Mouse (Mus musculus): ENCODE data around the gene Gpx5. TPM values are rescaled to one million over a fixed set of nuclear protein-coding genes. Genes with fewer than 3 reads are reported as not detected.
A peak's percentile ranks its signal among the peaks of the same experiment; 100 is the strongest.

The Gpx5 gene
- polyA plus RNA-seq, 1 experiment from 2014 or later: not detected

DNA sequence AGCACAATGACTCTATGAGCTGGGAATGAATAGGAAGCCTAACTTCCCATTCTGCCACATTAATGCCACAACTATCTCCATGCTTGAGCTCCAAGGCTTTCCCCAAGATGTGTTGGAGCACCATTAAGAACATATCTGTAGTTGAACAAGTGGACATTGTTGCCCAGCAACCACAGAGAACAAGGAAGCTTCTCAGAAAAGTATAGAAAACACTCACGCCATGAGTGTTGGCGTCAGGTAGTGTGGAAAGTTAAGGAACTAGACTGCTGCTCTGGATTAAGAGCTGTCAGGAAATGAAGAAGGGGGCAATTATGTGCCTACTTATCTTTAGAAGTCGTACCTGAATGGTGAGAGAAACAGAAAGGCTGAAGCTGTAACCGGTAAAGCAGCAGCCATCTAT, 21.4 kb upstream of the Gpx5 start:
- H3K4me1 ChIP-seq (ENCODE audit: control insufficient read depth, insufficient read depth, low read length): no peaks in the 10 kb centered on the region
- H3K9ac ChIP-seq (ENCODE audit: low read length): no peak overlapping the region
- no peaks in the 10 kb centered on the region for H3K27me3 ChIP-seq (ENCODE audit: control insufficient read depth, insufficient read depth, low read length)
- ATAC-seq (ENCODE audit: insufficient number of reproducible peaks, low FRiP score, low TSS enrichment, low read depth) (no peak), DNase-seq (ENCODE audit: low spot score) (no peak)
- WGBS: 83% methylated on average over 4 of the region's 4 CpGs
- no peak overlapping the region for H3K4me3 ChIP-seq (ENCODE audit: low read depth, low read length)
- H3K4me2 ChIP-seq (ENCODE audit: low read depth, severe bottlenecking): no peak overlapping the region
- no peak overlapping the region for H3K27ac ChIP-seq (replicated peaks; ENCODE audit: low read depth, low read length)
- H3K9me3 ChIP-seq (ENCODE audit: control insufficient read depth, low read length): no peaks in the 10 kb centered on the region
- no peaks in the 10 kb centered on the region for H3K36me3 ChIP-seq (ENCODE audit: control insufficient read depth, insufficient read depth, low read length)

- WGBS: 57% methylated on average over 3 of the region's 5 CpGs
- DNase-seq (ENCODE audit: low spot score) (no peak), ATAC-seq (ENCODE audit: insufficient number of reproducible peaks, low FRiP score, low TSS enrichment, low read depth) (no peak)
- Histone ChIP-seq H3K9ac (ENCODE audit: low read length) (no peak overlapping the region), H3K36me3 (ENCODE audit: control insufficient read depth, insufficient read depth, low read length) (no peaks in the 10 kb centered on the region), H3K4me2 (ENCODE audit: low read depth, severe bottlenecking) (no peak overlapping the region), H3K4me3 (ENCODE audit: low read depth, low read length) (no peak overlapping the region), H3K27me3 (ENCODE audit: control insufficient read depth, insufficient read depth, low read length) (no peaks in the 10 kb centered on the region), H3K27ac (replicated peaks; ENCODE audit: low read depth, low read length) (no peak overlapping the region), H3K9me3 (ENCODE audit: control insufficient read depth, low read length) (no peaks in the 10 kb centered on the region), H3K4me1 (ENCODE audit: control insufficient read depth, insufficient read depth, low read length) (no peaks in the 10 kb centered on the region)
These were observed 20.3 kb upstream of the Gpx5 start for GRCm38 (mm10) chr13:21312854-21313253.

- DNase-seq (ENCODE audit: low spot score): no peak
- no peak within 1 kb of the TSS for H3K4me3 ChIP-seq (ENCODE audit: low read depth, low read length)
These were observed 19.4 kb upstream of the Gpx5 start, which contains the start of gene Gpx6 for GRCm38 (mm10) chr13:21311926-21312325. Gene Gpx6 (plus strand): TSS chr13:21312125.

DNA sequence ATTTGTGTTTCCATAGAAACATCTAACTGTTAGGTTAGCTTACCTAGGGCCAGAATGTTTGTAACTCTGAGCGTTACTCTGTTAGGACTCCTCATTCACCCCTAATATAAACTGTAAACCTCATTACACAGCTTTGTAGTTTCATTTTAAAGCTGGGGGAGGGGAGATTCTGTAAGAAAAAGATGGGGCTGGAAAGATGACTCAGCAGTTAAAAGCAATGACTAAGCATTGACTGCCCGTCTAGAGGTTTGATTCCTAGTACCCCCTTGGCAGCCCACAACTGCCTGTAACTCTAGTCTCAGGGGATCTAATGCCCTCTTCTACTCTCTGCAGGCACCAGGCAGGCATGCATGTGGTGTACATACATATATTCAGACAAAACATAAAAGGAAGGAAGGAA, 17.3 kb upstream of the Gpx5 start:
- DNase-seq (ENCODE audit: low spot score) (no peak), ATAC-seq (ENCODE audit: insufficient number of reproducible peaks, low FRiP score, low TSS enrichment, low read depth) (no peak)
- H3K27ac ChIP-seq (replicated peaks; ENCODE audit: low read depth, low read length): no peak overlapping the region
- no peak overlapping the region for H3K4me3 ChIP-seq (ENCODE audit: low read depth, low read length)
- no peak overlapping the region for H3K9ac ChIP-seq (ENCODE audit: low read length)
- H3K27me3 ChIP-seq (ENCODE audit: control insufficient read depth, insufficient read depth, low read length): no peaks in the 10 kb centered on the region
- H3K36me3 ChIP-seq (ENCODE audit: control insufficient read depth, insufficient read depth, low read length): no peaks in the 10 kb centered on the region
- H3K4me2 ChIP-seq (ENCODE audit: low read depth, severe bottlenecking): no peak overlapping the region
- 69% methylated on average over 2 of the region's 2 CpGs for WGBS
- H3K9me3 ChIP-seq (ENCODE audit: control insufficient read depth, low read length): no peaks in the 10 kb centered on the region
- no peaks in the 10 kb centered on the region for H3K4me1 ChIP-seq (ENCODE audit: control insufficient read depth, insufficient read depth, low read length)

More at GRCm38 (mm10) chr13:21311926-21312325, 19.4 kb upstream of the Gpx5 start, which contains the start of gene Gpx6:
- Histone ChIP-seq H3K27ac (replicated peaks; ENCODE audit: low read depth, low read length) (no peak within 1 kb of the TSS), H3K4me2 (ENCODE audit: low read depth, severe bottlenecking) (no peak within 1 kb of the TSS), H3K27me3 (ENCODE audit: control insufficient read depth, insufficient read depth, low read length) (no peaks in the 10 kb centered on the region), H3K36me3 (ENCODE audit: control insufficient read depth, insufficient read depth, low read length) (no peaks in the 10 kb centered on the region), H3K9me3 (ENCODE audit: control insufficient read depth, low read length) (no peaks in the 10 kb centered on the region), H3K4me1 (ENCODE audit: control insufficient read depth, insufficient read depth, low read length) (no peaks in the 10 kb centered on the region), H3K9ac (ENCODE audit: low read length) (no peak within 1 kb of the TSS)
- whole genome bisulfite sequencing: 23% methylated on average over 3 of the region's 3 CpGs
- no peak for ATAC-seq (ENCODE audit: insufficient number of reproducible peaks, low FRiP score, low TSS enrichment, low read depth)

- H3K4me2 ChIP-seq (ENCODE audit: low read depth, severe bottlenecking): no peak overlapping the region
- no peak overlapping the region for H3K27ac ChIP-seq (replicated peaks; ENCODE audit: low read depth, low read length)
- no peak for DNase-seq (ENCODE audit: low spot score)
- no peak overlapping the region for H3K4me3 ChIP-seq (ENCODE audit: low read depth, low read length)
- H3K9ac ChIP-seq (ENCODE audit: low read length): no peak overlapping the region
- H3K27me3 ChIP-seq (ENCODE audit: control insufficient read depth, insufficient read depth, low read length): no peaks in the 10 kb centered on the region
- no peaks in the 10 kb centered on the region for H3K9me3 ChIP-seq (ENCODE audit: control insufficient read depth, low read length)
- ATAC-seq (ENCODE audit: insufficient number of reproducible peaks, low FRiP score, low TSS enrichment, low read depth): no peak
- no peaks in the 10 kb centered on the region for H3K4me1 ChIP-seq (ENCODE audit: control insufficient read depth, insufficient read depth, low read length)
- WGBS: 34% methylated on average over 3 of the region's 3 CpGs
- H3K36me3 ChIP-seq (ENCODE audit: control insufficient read depth, insufficient read depth, low read length): no peaks in the 10 kb centered on the region
These were observed 12.0 kb upstream of the Gpx5 start for GRCm38 (mm10) chr13:21304483-21305066.

DNA sequence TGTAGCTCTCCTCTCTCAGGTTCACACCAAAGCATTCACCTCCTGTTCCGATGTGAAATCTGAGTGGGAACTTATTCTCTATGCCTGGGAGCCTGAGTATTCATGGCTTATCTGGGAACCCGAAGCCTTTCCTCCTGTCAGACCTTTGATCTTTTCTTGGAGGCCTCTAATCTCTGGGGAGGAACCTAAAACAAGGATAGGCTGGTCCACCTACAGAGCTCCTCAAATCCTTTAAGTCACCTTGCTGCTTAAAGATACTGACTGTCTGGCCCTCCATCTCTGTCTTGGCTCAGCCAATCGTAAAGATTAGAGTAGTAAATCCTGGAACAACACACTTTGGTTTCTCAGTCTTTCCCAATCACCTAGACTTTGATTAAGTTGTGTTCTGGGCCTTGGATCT, 6.0 kb upstream of the Gpx5 start:
- Histone ChIP-seq H3K9me3 (ENCODE audit: control insufficient read depth, low read length) (no peaks in the 10 kb centered on the region), H3K9ac (ENCODE audit: low read length) (no peak overlapping the region), H3K27ac (replicated peaks; ENCODE audit: low read depth, low read length) (no peak overlapping the region), H3K4me2 (ENCODE audit: low read depth, severe bottlenecking) (no peak overlapping the region), H3K36me3 (ENCODE audit: control insufficient read depth, insufficient read depth, low read length) (no peaks in the 10 kb centered on the region), H3K27me3 (ENCODE audit: control insufficient read depth, insufficient read depth, low read length) (no peaks in the 10 kb centered on the region), H3K4me1 (ENCODE audit: control insufficient read depth, insufficient read depth, low read length) (no peaks in the 10 kb centered on the region), H3K4me3 (ENCODE audit: low read depth, low read length) (no peak overlapping the region)
- ATAC-seq (ENCODE audit: insufficient number of reproducible peaks, low FRiP score, low TSS enrichment, low read depth) (no peak), DNase-seq (ENCODE audit: low spot score) (no peak)
- 30% methylated on average over 3 of the region's 3 CpGs for WGBS

GRCm38 (mm10) chr13:21279559-21279958, 13.0 kb downstream of the Gpx5 start:
- ATAC-seq (ENCODE audit: insufficient number of reproducible peaks, low FRiP score, low TSS enrichment, low read depth): peak; percentile 75
- Histone ChIP-seq H3K9ac (ENCODE audit: low read length) (no peak overlapping the region), H3K4me3 (ENCODE audit: low read depth, low read length) (peak overlapping the region; percentile 25), H3K4me1 (ENCODE audit: control insufficient read depth, insufficient read depth, low read length) (no peaks in the 10 kb centered on the region), H3K27me3 (ENCODE audit: control insufficient read depth, insufficient read depth, low read length) (no peaks in the 10 kb centered on the region), H3K4me2 (ENCODE audit: low read depth, severe bottlenecking) (peak overlapping the region; percentile 35), H3K27ac (replicated peaks; ENCODE audit: low read depth, low read length) (no peak overlapping the region), H3K9me3 (ENCODE audit: control insufficient read depth, low read length) (no peaks in the 10 kb centered on the region), H3K36me3 (ENCODE audit: control insufficient read depth, insufficient read depth, low read length) (no peaks in the 10 kb centered on the region)
- WGBS: 1% methylated on average over 13 of the region's 13 CpGs
- peak; percentile 93 for DNase-seq (ENCODE audit: low spot score)

DNA sequence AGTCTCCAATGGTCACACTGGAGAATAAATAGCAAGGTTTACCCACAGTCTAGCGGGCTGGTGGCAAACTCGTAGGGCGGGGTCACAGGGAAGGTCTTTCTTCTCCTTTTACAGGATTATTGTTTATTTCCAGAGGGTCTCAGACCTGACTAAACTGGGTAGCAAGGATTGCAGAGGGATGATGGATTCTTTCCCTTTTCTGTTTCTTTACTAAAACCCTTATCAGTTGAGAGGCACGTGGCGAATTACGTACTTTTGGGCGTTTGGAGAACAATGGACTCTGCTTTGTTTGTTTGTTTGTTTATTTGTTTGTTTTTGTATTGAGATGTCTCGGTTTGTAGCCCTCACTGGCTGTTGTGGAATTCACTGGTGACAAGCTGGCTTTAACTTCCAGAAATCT, 13.5 kb downstream of the Gpx5 start:
- H3K9me3 ChIP-seq (ENCODE audit: control insufficient read depth, low read length): no peaks in the 10 kb centered on the region
- ATAC-seq (ENCODE audit: insufficient number of reproducible peaks, low FRiP score, low TSS enrichment, low read depth): no peak
- 6% methylated on average over 8 of the region's 8 CpGs for WGBS
- no peaks in the 10 kb centered on the region for H3K27me3 ChIP-seq (ENCODE audit: control insufficient read depth, insufficient read depth, low read length)
- no peak overlapping the region; the same call in 1 of the 2 replicates for H3K9ac ChIP-seq (ENCODE audit: low read length)
- H3K4me1 ChIP-seq (ENCODE audit: control insufficient read depth, insufficient read depth, low read length): no peaks in the 10 kb centered on the region
- H3K36me3 ChIP-seq (ENCODE audit: control insufficient read depth, insufficient read depth, low read length): no peaks in the 10 kb centered on the region
- no peak overlapping the region for H3K27ac ChIP-seq (replicated peaks; ENCODE audit: low read depth, low read length)
- DNase-seq (ENCODE audit: low spot score): no peak
- H3K4me2 ChIP-seq (ENCODE audit: low read depth, severe bottlenecking): peak overlapping the region; percentile 35
- H3K4me3 ChIP-seq (ENCODE audit: low read depth, low read length): peak overlapping the region; percentile 25

- Histone ChIP-seq H3K27me3 (ENCODE audit: control insufficient read depth, insufficient read depth, low read length) (no peaks in the 10 kb centered on the region), H3K4me3 (ENCODE audit: low read depth, low read length) (peak overlapping the region; percentile 58), H3K4me2 (ENCODE audit: low read depth, severe bottlenecking) (peak overlapping the region; percentile 66), H3K27ac (replicated peaks; ENCODE audit: low read depth, low read length) (no peak overlapping the region), H3K9me3 (ENCODE audit: control insufficient read depth, low read length) (no peaks in the 10 kb centered on the region), H3K36me3 (ENCODE audit: control insufficient read depth, insufficient read depth, low read length) (no peaks in the 10 kb centered on the region), H3K4me1 (ENCODE audit: control insufficient read depth, insufficient read depth, low read length) (no peaks in the 10 kb centered on the region), H3K9ac (ENCODE audit: low read length) (peak overlapping the region; percentile 57; the same call in 1 of the 2 replicates)
- DNase-seq (ENCODE audit: low spot score): peak; percentile 37
- under 1% methylated on average over 9 of the region's 9 CpGs for WGBS
- ATAC-seq (ENCODE audit: insufficient number of reproducible peaks, low FRiP score, low TSS enrichment, low read depth): no peak
These were observed 16.0 kb downstream of the Gpx5 start for GRCm38 (mm10) chr13:21276551-21276950.
